Mouse (Mus musculus) liver, embryonic 14.5 days (tissue): Measurements from ENCODE around the gene Egfr. TPM values are rescaled to one million over a fixed set of nuclear protein-coding genes. Genes with fewer than 3 reads are reported as not detected.

Experiments used
- ATAC-seq: fragments of 200-750 bp; cut with Nextera tagmentation; 2 replicates; pipeline ENCODE4 v1.8.0; 2017; ENCODE audit warnings: moderate number of reproducible peaks, mild to moderate bottlenecking, moderate library complexity; ENCODE audit not compliant: insufficient read depth
- DNase-seq, 3 experiments: peaks; one replicate each; pipeline ENCODE4 v3.0.0-alpha.2; 2012 to 2013; ENCODE audit warnings: low read depth in 3 of 3, low spot score in 3 of 3
- H3K27ac ChIP-seq: fragments of 300-500 bp; sonication (generic); 2 replicates; pipeline ENCODE4 v1.5.1; 2014; ENCODE audit warnings: moderate library complexity, mild to moderate bottlenecking, control low read depth, inconsistent platforms
- H3K27me3 ChIP-seq: fragments of 300-500 bp; sonication (generic); 2 replicates; pipeline ENCODE4 v1.6.1; 2014; ENCODE audit warnings: mild to moderate bottlenecking, low read length, moderate library complexity; ENCODE audit not compliant: control insufficient read depth, insufficient read depth
- H3K36me3 ChIP-seq: fragments of 300-500 bp; sonication (generic); replicated peaks from 2 replicates; pipeline ENCODE4 v1.6.1; 2014; ENCODE audit warnings: low read depth; ENCODE audit not compliant: control insufficient read depth, insufficient read depth
- H3K4me1 ChIP-seq, 2 experiments: fragments of 200-500 bp in 1 of 2; fragments of 300-500 bp in 1 of 2; sonication (generic) in 1 of 2; replicated peaks; 2 replicates each; pipeline ENCODE4 v1.6.1; 2012 to 2014; ENCODE audit warnings: antibody characterized with exemption in 1 of 2, inconsistent platforms in 1 of 2, low read length in 1 of 2; ENCODE audit not compliant: control insufficient read depth in 2 of 2, insufficient read depth in 2 of 2
- H3K4me2 ChIP-seq: fragments of 300-500 bp; sonication (generic); 2 replicates; pipeline ENCODE4 v1.6.1; 2014; ENCODE audit warnings: low read depth, mild to moderate bottlenecking, control low read depth, moderate library complexity
- H3K4me3 ChIP-seq, 2 experiments: fragments of 200-500 bp in 1 of 2; fragments of 300-500 bp in 1 of 2; sonication (generic) in 1 of 2; 2 replicates each; pipeline ENCODE4 v1.5.1; 2012 to 2014; ENCODE audit warnings: low read depth in 2 of 2, low read length in 2 of 2, mild to moderate bottlenecking in 2 of 2, control low read depth in 1 of 2, inconsistent platforms in 1 of 2, moderate library complexity in 1 of 2; ENCODE audit not compliant: insufficient read depth in 1 of 2
- H3K9ac ChIP-seq: fragments of 300-500 bp; sonication (generic); replicated peaks from 2 replicates; pipeline ENCODE4 v1.6.1; 2014; ENCODE audit warnings: mild to moderate bottlenecking, control low read depth, moderate library complexity
- H3K9me3 ChIP-seq: fragments of 300-500 bp; sonication (generic); 2 replicates; pipeline ENCODE4 v1.6.1; 2016; ENCODE audit warnings: low read length, mixed read lengths; ENCODE audit not compliant: control insufficient read depth
- CTCF ChIP-seq: IDR thresholded peaks from 2 replicates; pipeline ENCODE4 v1.5.1; 2016; ENCODE audit warnings: antibody characterized with exemption, low read depth, control low read depth
- EP300 ChIP-seq: IDR thresholded peaks from 2 replicates; pipeline ENCODE4 v1.6.1; 2016; ENCODE audit warnings: antibody characterized with exemption, low read depth
- WGBS: fragments of 180-500 bp; shearing (Covaris S2); extraction: QIAGEN DNeasy Blood & Tissue Kit; methylation state at CpG from one replicate; pipeline ENCODE4 v1.1.7; 2014; ENCODE audit not compliant: insufficient replicate concordance; 5-methylcytosine and 5-hydroxymethylcytosine counted together
- polyA plus RNA-seq, 2 experiments: library from polyadenylated mRNA; depleted of rRNA in 1 of 2; stranded (reverse) in 1 of 2; unstranded in 1 of 2; fragments of >200 nt; fragmentation: Nextera tagmentation in 1 of 2; extraction: Ambion mirVana in 1 of 2; gene quantifications; 2 replicates each; pipeline versions ENCODE4 v1.2.1 to v1.2.3; 2012 to 2014

Egfr gene
- polyA plus RNA-seq, 2 experiments: 0.46 to 0.53 TPM

GRCm38 (mm10) chr11:16904302-16905011 is 152.5 kb downstream of the Egfr start:
- Histone ChIP-seq H3K27me3 (no peaks in the 10 kb centered on the region), H3K4me3 (no peak overlapping the region), H3K9me3 (no peaks in the 10 kb centered on the region), H3K9ac (no peak overlapping the region), H3K36me3 (no peaks in the 10 kb centered on the region), H3K4me1 (peaks cover 0 to 3% of the 10 kb centered on the region in 2 experiments; a peak in 1 of 4 replicates), H3K27ac (no peak overlapping the region), H3K4me2 (no peak overlapping the region)
- ATAC-seq: no peak
- no peak for TF ChIP-seq EP300
- TF ChIP-seq CTCF: no peak
- 53% methylated on average over 8 of the region's 8 CpGs for WGBS
- DNase-seq: no peak

GRCm38 (mm10) chr11:16905012-16905332 is 153.0 kb downstream of the Egfr start:
- DNase-seq: no peak
- ATAC-seq: no peak
- Histone ChIP-seq H3K27me3 (no peaks in the 10 kb centered on the region), H3K4me2 (no peak overlapping the region), H3K27ac (no peak overlapping the region), H3K36me3 (no peaks in the 10 kb centered on the region), H3K4me3 (no peak overlapping the region), H3K9me3 (no peaks in the 10 kb centered on the region), H3K9ac (no peak overlapping the region), H3K4me1 (peaks cover 0 to 3% of the 10 kb centered on the region in 2 experiments; a peak in 1 of 4 replicates)
- WGBS: 39% methylated on average over 3 of the region's 3 CpGs
- TF ChIP-seq CTCF (no peak), EP300 (no peak)

DNA sequence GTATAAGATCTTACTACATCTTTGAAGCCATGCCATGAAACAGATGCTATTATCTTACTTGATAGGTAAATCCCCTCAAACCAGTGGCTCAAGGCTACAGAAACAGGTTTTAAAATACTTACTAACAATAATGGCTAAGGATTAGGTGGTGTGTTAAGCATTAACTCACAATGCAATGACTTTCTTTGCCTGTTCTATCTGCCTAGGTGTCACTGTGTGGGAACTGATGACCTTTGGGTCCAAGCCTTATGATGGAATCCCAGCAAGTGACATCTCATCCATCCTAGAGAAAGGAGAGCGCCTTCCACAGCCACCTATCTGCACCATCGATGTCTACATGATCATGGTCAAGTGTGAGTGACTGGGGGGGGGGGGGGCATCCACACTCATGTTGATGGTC is 154.5 kb downstream of the Egfr start:
- no peak overlapping the region for H3K4me3 ChIP-seq
- no peaks in the 10 kb centered on the region for H3K9me3 ChIP-seq
- ATAC-seq (no peak), DNase-seq (no peak)
- no peak overlapping the region for H3K9ac ChIP-seq
- H3K36me3 ChIP-seq: no peaks in the 10 kb centered on the region
- no peaks in the 10 kb centered on the region for H3K27me3 ChIP-seq
- no peak for TF ChIP-seq EP300
- 63% methylated on average over 2 of the region's 2 CpGs for WGBS
- no peak overlapping the region for H3K4me2 ChIP-seq
- H3K4me1 ChIP-seq: no peaks in the 10 kb centered on the region
- no peak overlapping the region for H3K27ac ChIP-seq

- DNase-seq (no peak), ATAC-seq (no peak)
- no peaks in the 10 kb centered on the region for H3K4me1 ChIP-seq
- no peak overlapping the region for H3K4me3 ChIP-seq
- 55% methylated on average over 1 of the region's 1 CpGs for WGBS
- H3K9me3 ChIP-seq: no peaks in the 10 kb centered on the region
- H3K27ac ChIP-seq: no peak overlapping the region
- no peaks in the 10 kb centered on the region for H3K36me3 ChIP-seq
- no peak for TF ChIP-seq EP300
- TF ChIP-seq CTCF: no peak
- no peak overlapping the region for H3K4me2 ChIP-seq
- no peak overlapping the region for H3K9ac ChIP-seq
- no peaks in the 10 kb centered on the region for H3K27me3 ChIP-seq
These were observed 155.6 kb downstream of the Egfr start for GRCm38 (mm10) chr11:16907517-16908129.

- H3K36me3 ChIP-seq: no peaks in the 10 kb centered on the region
- no peaks in the 10 kb centered on the region for H3K4me1 ChIP-seq
- H3K4me2 ChIP-seq: no peak overlapping the region
- H3K9me3 ChIP-seq: no peaks in the 10 kb centered on the region
- no peak overlapping the region for H3K4me3 ChIP-seq
- no peaks in the 10 kb centered on the region for H3K27me3 ChIP-seq
- no peak for ATAC-seq
- no peak for DNase-seq
- no peak overlapping the region for H3K9ac ChIP-seq
- TF ChIP-seq EP300 (no peak), CTCF (no peak)
- 67% methylated on average over 3 of the region's 3 CpGs for WGBS
- no peak overlapping the region for H3K27ac ChIP-seq
These were observed 162.8 kb downstream of the Egfr start for GRCm38 (mm10) chr11:16914756-16915155.
